Mouse (Mus musculus): ENCODE data around the gene Lilrb4a.
"Not testable (repeated sequence)": the region's sequence is repeated elsewhere in the genome, so short reads cannot be mapped to it uniquely, and the experiment has no call there.

Gene Lilrb4a

DNA sequence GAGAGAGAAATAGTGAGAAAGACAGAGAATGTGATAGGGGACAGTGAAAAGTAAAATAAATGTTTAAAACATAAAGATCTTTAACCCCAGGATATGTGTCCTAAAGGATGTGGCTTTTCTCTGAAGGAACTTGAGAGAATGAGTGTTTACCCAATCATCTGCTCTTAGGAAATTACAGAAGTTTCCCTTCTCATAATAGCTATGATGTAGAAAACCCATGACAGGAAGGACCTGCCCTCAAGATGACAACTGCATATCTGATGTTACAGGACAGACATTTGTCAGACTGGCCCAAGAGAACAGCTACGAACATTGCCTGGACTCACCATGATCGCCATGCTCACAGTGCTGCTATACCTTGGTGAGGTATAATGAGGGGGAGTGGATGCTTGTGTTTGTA is at the start of gene Lilrb4a:
Lilrb4a (plus strand) TSS at position 266 of the 400 bp plus-strand sequence.
- in situ Hi-C loops (cut with MseI, MboI), result not testable (repeated sequence)

DNA sequence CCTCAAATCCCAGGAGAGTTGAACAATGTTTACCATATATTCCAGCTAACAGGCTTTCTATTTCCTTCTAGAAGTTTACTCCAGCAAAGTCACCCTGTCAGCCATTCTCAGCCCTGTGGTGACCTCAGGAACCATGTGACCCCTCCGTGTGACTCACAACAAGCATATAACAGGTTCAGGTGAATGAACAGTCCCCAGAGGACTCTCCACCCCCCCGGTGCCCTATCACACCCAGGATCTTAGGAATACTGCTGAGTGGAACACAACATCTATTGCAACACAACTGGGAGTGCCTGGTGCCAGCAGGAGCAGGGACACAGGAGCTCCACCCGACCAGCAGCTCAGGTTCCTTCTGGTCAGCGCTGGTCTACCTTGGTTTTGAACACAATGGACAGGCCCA is 39.1 kb upstream of the Lilrb4a start:
- in situ Hi-C loops (cut with MseI, MboI), result no loop called here

DNA sequence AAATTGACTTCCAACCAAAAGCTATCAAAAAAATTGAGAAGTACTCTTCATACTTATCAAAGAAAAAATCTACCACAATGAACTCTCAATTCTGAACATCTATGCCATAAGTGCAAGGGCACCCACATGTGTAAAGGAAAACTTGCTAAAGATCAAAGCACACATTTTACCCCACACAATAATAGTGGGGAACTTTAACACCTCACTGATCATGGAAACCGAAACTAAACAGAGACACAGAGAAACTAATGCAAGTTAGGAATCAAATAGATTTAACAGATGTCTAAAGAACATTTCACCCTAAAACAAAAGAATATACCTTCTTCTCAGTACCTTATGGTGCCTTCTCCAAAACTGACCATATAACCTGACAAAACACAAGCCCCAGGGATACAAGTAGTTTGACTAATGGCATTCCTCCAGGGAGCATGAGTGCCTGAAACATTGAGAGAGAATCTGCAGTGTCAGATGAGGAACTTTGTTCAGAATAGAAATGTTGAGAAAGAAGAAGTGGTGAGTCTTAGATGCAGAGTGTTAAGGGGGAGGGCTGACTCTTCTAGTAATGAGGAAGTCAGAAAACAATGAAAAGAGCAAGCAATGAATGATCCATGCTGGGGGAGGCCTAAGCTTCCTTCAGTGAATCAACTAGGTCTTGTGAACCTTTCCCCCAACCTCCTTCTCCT is 37.0 kb upstream of the Lilrb4a start:
- in situ Hi-C loops (cut with MseI, MboI), result no loop called here

DNA sequence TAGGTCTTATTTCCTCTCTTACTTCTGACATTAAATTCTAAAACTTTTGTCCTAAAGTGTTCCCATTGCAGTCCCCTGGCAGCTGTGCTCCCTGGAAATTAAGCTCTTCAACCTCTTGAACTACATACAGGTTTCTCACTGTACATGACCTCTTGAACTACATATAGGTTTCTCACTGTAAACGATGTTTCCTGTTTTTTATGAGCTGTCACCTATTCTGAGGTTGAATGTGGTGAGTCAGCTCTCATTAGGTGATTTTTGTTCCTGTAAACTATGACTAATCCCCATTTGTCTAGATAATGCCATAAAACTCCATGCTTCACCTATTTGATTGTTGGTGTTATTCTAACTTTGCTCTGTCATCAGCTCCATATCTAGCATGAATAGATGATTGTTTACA is 36.4 kb upstream of the Lilrb4a start:
- in situ Hi-C loops (cut with MseI, MboI), result no loop called here

DNA sequence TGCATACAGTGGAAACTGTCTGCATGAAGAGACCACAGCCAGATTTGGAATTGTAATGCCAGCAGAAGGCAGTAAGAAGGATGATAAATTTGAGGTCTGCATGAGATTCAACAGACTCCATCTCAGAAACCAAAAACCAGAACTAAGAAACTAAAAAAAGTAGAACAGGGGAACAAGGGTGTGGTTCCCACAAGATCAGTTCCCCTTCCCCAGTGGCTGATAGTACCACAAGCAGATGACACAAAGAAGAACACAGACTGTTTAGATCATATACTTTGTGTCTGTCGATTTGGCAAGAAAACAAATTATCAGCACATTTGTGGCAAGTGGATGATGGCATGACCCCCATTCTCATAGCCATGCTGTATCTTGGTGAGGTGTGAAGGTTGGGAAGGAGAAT is 35.0 kb upstream of the Lilrb4a start:
- in situ Hi-C loops (cut with MseI, MboI), result no loop called here

DNA sequence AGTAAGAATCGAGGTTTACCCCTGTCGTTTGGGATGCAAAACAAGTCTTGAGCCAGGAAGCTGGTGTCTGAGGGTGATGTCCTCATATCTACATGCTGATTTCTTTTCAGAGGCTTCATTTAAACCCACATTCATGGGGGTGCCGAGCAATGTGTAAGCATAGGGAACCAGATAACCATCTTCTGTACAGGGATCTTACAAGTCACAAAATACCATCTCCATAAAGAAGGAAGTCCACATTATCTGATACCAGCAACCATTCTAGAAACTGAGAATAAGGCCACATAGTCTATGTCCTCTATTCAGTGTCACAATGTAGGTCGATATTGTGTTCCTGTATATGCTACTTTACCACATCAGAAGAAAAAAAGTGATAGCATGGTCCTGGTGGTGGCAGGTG is 34.4 kb upstream of the Lilrb4a start:
- in situ Hi-C loops (cut with MseI, MboI), result no loop called here

DNA sequence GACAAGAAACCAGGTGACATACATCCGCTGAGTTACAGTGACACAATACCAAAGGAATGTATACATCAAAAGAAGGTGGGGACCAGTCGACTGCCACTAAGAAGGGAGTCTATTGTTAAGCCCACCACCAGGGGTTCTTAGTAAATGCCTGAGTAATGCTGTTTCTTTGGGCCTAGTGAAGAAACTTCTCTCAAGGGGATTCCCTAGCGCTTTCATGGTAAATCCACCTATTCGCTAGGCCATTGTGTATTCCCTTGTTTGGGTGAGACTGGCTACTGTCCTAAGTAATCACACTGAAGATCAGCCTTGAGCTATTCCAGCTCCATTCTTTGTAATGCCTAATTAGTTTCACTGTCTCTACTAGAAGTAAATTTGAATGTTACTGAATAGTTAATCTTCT is 27.0 kb upstream of the Lilrb4a start:
- in situ Hi-C loops (cut with MseI, MboI), result not testable (repeated sequence)

DNA sequence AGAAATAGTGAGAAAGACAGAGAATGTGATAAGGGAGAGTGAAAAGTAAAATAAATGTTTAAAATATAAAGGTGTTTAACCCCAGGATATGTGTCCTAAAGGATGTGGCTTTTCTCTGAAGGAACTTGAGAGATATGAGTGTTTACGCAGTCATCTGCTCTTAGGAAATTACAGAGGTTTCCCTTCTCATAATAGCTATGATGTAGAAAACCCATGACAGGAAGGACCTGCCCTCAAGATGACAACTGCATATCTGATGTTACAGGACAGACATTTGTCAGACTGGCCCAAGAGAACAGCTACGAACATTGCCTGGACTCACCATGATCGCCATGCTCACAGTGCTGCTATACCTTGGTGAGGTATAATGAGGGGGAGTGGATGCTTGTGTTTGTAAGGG is 10.4 kb upstream of the Lilrb4a start, which contains the start of the genes Gm49339 and Lilr4b:
Gm49339 (plus strand) TSS at position 216 of the 400 bp plus-strand sequence.
Lilr4b (plus strand) TSS at position 236 of the 400 bp plus-strand sequence.
- in situ Hi-C loops (cut with MseI, MboI), result not testable (repeated sequence)

DNA sequence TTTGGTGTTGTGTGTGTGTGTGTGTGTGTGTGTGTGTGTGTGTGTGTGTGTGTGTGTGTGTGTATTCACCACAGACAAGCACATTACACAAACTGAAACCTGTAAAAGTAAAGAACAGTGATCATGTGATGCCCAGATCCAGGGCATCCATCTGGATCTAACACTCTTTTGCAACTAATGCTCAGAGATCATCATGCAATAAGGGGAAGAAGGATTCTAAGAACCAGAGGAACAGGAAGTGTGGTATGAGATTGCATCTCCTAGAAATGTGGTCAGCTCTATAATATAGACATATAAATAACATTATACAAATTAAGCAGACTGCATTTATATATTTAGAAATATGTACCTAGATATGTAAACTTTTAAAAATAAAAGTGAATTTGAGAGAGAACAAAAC is 29.3 kb downstream of the Lilrb4a start:
- in situ Hi-C loops (cut with MseI, MboI), result no loop called here

DNA sequence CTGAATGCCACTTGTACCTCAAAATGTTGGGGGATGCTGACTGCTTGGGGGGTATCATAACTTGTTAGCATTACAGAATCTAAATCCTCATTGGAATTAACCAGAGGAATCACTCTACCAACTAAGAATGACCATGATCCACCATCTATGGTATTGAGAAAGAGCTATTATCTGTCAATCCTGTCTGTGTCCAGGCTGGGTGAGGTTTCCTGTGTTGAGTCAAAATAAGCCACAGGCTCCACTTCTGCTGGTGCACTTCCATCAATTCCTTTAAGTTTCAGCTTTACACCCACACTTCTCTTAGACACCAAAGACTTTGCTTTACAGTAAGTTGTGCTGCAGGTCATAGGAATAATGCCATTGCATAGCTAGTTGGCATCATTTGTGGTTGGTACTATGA is 30.7 kb downstream of the Lilrb4a start:
- in situ Hi-C loops (cut with MseI, MboI), result no loop called here

DNA sequence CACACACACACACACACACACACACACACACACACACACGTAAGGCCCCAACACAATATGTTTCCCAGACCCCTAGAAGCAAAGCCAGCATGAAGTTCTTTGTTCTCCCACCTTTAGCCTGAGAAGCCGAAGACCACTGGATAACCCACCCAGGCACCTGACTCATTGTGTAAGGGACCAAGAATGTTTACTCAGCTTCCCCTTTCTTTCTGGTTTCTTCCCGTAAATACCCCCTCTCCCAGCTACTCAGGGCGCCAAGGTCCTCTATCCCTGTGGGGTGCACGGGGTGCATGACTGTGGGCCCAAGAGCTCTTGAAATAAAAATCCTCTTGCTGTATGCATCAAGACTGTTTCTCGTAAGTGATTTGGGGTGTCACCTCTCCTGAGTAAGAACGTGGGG is 35.3 kb downstream of the Lilrb4a start:
- in situ Hi-C loops (cut with MseI, MboI), result no loop called here

DNA sequence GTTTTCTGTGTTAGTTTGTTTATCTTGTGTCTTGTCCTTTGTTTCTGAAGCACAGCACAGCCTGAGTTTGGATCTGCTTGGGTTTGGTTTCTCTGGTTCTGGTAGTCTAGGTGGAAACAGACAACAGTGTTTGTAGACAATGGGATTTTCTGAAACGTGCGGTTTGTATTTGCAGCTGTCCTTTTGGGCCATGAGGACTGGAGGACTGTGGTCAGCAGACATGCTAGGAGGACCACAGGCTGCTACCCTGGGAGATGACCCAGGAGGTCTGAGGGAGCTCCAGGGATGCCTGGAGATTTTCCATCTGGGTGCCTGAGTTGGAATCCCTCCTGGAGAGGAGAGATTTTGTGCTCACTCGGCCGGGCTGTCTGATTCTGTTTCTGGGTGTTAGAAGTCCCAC is 35.9 kb downstream of the Lilrb4a start:
- in situ Hi-C loops (cut with MseI, MboI), result no loop called here

DNA sequence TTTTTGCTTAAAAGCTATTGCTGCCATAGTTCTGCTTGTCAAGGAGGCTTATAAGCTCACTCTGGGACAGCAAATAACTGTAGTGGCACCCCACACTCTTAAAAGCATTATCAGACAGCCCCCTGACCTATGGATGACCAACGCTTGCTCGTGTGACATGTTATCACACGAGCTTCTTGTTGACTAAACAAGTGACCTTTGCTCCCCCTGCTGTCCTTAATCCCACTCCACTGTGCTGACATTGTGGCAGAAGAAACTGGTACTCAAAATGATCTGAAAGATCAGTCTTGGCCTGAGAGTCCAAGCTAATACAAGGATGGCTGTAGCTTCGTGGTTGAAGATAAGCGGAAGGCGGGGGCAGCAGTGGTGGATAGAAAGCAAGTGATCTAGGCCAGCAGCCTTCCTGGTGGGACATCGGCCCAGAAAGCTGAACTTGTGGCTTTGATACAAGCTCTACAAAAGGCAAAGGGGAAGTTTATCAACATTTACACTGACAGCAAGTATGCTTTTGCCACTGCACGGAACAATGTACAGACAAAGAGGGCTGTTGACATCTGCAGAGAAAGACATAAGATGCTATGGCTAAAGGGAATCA is 38.2 kb downstream of the Lilrb4a start:
- in situ Hi-C loops (cut with MseI, MboI), result no loop called here

DNA sequence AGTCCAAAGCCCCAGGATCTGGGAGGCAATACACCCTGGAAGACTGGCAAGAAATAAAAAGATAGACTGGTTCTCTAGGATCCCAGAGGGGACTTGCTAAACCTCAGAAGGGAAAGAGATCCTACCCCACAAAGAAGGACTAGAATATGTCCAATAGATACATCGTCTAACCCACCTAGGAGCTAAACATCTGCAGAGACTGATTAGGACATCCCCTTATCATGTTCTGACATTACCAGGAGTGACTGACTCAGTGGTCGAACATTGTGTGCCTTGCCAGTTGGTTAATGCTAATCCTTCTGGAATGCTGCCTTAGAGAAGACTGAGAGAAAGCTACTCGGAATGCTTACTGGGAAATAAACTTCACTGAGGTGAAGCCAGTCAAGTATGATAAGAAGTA is 38.7 kb downstream of the Lilrb4a start:
- in situ Hi-C loops (cut with MseI, MboI), result no loop called here

DNA sequence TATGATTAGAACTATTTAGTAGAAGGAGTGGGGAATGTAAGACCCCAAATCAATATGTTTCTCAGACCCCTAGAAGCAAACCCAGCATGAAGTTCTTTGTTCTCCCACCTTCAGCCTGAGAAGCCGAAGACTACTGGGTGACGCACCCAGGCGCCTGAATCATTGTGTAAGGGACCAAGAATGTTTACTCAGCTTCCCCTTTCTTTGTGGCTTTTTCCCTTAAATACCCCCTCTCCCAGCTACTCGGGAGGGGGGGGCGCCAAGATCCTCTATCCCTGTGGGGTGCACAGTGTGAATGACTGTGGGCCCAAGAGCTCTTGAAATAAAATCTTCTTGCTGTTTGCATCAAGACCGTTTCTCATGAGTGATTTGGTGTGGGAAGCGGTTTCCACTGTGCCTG is 40.1 kb downstream of the Lilrb4a start:
- in situ Hi-C loops (cut with MseI, MboI), result no loop called here

All from mouse trophoblast stem cell (cell line).